In genomic region chr3:38947706-38948105, GRCm38 (mm10) we compare ENCODE assay signal across 19 mouse cellular contexts.
DNase-seq lines count a peak whose midpoint lies in the region; ATAC-seq and TF ChIP-seq lines count a peak whose summit lies in the region.
"Had no signal": no experiment of that assay in that cellular context is flagged by ENCODE, and none has a peak within 500 bp of the region (broad histone marks: within the 10 kb centered on the region; RNA-seq: fewer than 3 reads in every experiment).

No protein-coding gene starts in this region.

- 33% methylated on average over 7 of the region's 7 CpGs for WGBS in kidney, adult 2 months
- WGBS in kidney, embryonic 15.5 days: 30% methylated on average over 7 of the region's 7 CpGs
- 69% methylated on average over 7 of the region's 7 CpGs for WGBS in hindbrain, embryonic 16.5 days

- no peak for TF ChIP-seq POLR2A in kidney, adult 2 months (IDR thresholded peaks at IDR 0.05; ENCODE audit: low read depth, low read length)

- H3K4me3 ChIP-seq in kidney, adult 2 months (ENCODE audit: insufficient read depth, low read depth, low read length): no peak overlapping the region
- H3K4me3 ChIP-seq in kidney, embryonic 15.5 days (replicated peaks): no peak overlapping the region
- H3K4me3 ChIP-seq in hindbrain, embryonic 16.5 days (ENCODE audit: low read length): no peak overlapping the region
- H3K4me3 ChIP-seq: embryonic facial prominence, embryonic 15.5 days; erythroblast, embryonic 14.5 days; forebrain, embryonic 10.5 days; gastrocnemius, adult 2 months; heart, embryonic 10.5 days; hindbrain, embryonic 12.5 days had no signal

- H3K4me1 ChIP-seq in kidney, adult 2 months (ENCODE audit: control insufficient read depth, insufficient read depth, low read length): no peaks in the 10 kb centered on the region
- peaks cover 6% of the 10 kb centered on the region; the same call in 1 of the 2 replicates for H3K4me1 ChIP-seq in kidney, embryonic 15.5 days
- no peaks in the 10 kb centered on the region for H3K4me1 ChIP-seq in hindbrain, embryonic 16.5 days (ENCODE audit: control insufficient read depth, insufficient read depth, low read depth, low read length)
- H3K4me1 ChIP-seq: embryonic facial prominence, embryonic 15.5 days; heart, embryonic 10.5 days had no signal

- H3K9ac ChIP-seq in kidney, embryonic 15.5 days: no peak overlapping the region
- H3K9ac ChIP-seq in hindbrain, embryonic 16.5 days (ENCODE audit: low read depth, low read length): no peak overlapping the region
- H3K9ac ChIP-seq: embryonic facial prominence, embryonic 15.5 days; hindbrain, embryonic 12.5 days had no signal

- no peaks in the 10 kb centered on the region for H3K27me3 ChIP-seq in kidney, adult 2 months (replicated peaks; ENCODE audit: control insufficient read depth, insufficient read depth, low read length)
- no peaks in the 10 kb centered on the region for H3K27me3 ChIP-seq in kidney, embryonic 15.5 days
- H3K27me3 ChIP-seq in hindbrain, embryonic 16.5 days (replicated peaks; ENCODE audit: control insufficient read depth, insufficient read depth, low read length): no peaks in the 10 kb centered on the region
- H3K27me3 ChIP-seq: embryonic facial prominence, embryonic 15.5 days; hindbrain, embryonic 12.5 days had no signal

- H3K27ac ChIP-seq in kidney, adult 2 months (ENCODE audit: insufficient read depth, low read depth, low read length): no peak overlapping the region
- H3K27ac ChIP-seq in kidney, embryonic 15.5 days: no peak overlapping the region
- H3K27ac ChIP-seq in hindbrain, embryonic 16.5 days (ENCODE audit: low read depth, low read length): no peak overlapping the region
- H3K27ac ChIP-seq: embryonic facial prominence, embryonic 15.5 days; forebrain, embryonic 10.5 days; gastrocnemius, adult 2 months; heart, embryonic 10.5 days; hindbrain, embryonic 12.5 days; hindbrain, postnatal 0 days had no signal

- no peak overlapping the region for H3K4me2 ChIP-seq in kidney, embryonic 15.5 days
- no peak overlapping the region for H3K4me2 ChIP-seq in hindbrain, embryonic 16.5 days (ENCODE audit: low read length)
- H3K4me2 ChIP-seq: embryonic facial prominence, embryonic 15.5 days; hindbrain, embryonic 12.5 days had no signal

- no peaks in the 10 kb centered on the region for H3K36me3 ChIP-seq in kidney, adult 2 months (ENCODE audit: control insufficient read depth, insufficient read depth, low read length)
- peaks cover 35% of the 10 kb centered on the region for H3K36me3 ChIP-seq in kidney, embryonic 15.5 days
- H3K36me3 ChIP-seq in hindbrain, embryonic 16.5 days (ENCODE audit: control insufficient read depth, insufficient read depth, low read length): peaks cover 8% of the 10 kb centered on the region; the same call in 1 of the 2 replicates

- no peak for ATAC-seq in kidney, embryonic 15.5 days (replicated peaks; ENCODE audit: low FRiP score)
- no peak for ATAC-seq in hindbrain, embryonic 16.5 days
- ATAC-seq: forebrain, embryonic 14.5 days; hindbrain, postnatal 0 days had no signal

- DNase-seq in kidney, adult 2 months: peak; percentile 51
- peak; percentile 10 to 27 for DNase-seq in kidney, postnatal 36 days
- no peak for DNase-seq in kidney, postnatal 10 days
- DNase-seq in adrenal gland, postnatal 25 days: peak; percentile 17
- DNase-seq: cerebellum, adult 2 months; cerebellum, postnatal 10 days; gastrocnemius, adult 2 months; gastrocnemius, postnatal 25 days; heart, postnatal 10 days; heart, postnatal 4 days had no signal

- no peak for TF ChIP-seq CTCF in kidney, adult 2 months (conservative IDR thresholded peaks at IDR 0.05; ENCODE audit: insufficient read depth, insufficient read length, low read depth, low read length)

- no peaks in the 10 kb centered on the region for H3K9me3 ChIP-seq in kidney, embryonic 15.5 days (replicated peaks)
- no peaks in the 10 kb centered on the region for H3K9me3 ChIP-seq in hindbrain, embryonic 16.5 days (ENCODE audit: control insufficient read depth, low read length)
- H3K9me3 ChIP-seq: embryonic facial prominence, embryonic 15.5 days; forebrain, embryonic 10.5 days; heart, embryonic 10.5 days; hindbrain, embryonic 12.5 days had no signal
